Mouse (Mus musculus): ENCODE data around the gene Sertad4. TPM values are rescaled to one million over a fixed set of nuclear protein-coding genes. Genes with fewer than 3 reads are reported as not detected.
A peak's percentile ranks its signal among the peaks of the same experiment; 100 is the strongest.

Sertad4 gene
- polyA plus RNA-seq, 1 experiment: 19.1 TPM

DNA sequence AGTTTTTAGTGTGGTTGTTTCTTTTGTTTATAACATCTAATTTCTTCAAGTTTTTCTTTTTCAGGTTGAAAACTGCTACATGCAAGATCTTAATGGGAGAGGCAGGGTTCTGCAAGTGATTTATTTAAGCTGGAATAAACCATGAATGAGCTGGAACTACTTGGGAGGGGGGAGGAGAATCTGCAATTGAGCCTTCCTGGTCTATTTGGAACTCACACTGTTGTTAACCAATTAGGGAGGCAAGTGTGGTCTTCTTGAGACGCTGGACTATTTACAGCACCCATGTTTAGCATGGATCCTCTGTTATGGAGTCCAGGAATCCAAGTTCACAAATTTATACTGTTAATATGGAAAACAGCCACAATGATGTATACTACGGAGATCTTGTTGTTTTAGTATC, 2.1 kb downstream of the Sertad4 start:
- no peak for DNase-seq (ENCODE audit: extremely low spot score in 1 of 2, low spot score in 1 of 2)

DNA sequence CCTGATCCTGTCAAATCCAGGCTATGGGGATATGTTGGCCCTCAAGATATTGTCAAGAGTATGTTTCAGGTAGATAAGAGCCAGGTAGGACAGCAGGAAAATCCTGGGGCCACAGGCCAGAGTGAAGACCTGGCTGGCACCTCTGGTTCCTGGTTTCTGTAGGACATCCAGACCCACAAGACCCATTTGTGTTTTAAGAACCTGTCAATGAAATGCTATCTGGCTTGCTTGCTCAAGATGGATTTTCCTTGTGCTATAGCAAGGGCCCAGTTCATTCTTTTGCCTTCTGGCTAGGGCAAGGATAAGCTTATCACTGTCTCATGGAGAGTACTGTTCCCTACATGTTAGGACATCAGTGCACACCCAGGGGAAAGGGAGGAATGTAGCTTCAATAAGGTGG, 3.5 kb downstream of the Sertad4 start:
- DNase-seq (ENCODE audit: extremely low spot score in 1 of 2, low spot score in 1 of 2): no peak

- DNase-seq (ENCODE audit: extremely low spot score in 1 of 2, low spot score in 1 of 2): peak in 1 of 2 experiments; percentile 23
Measured at GRCm38 (mm10) chr1:192851640-192852039, 3.9 kb downstream of the Sertad4 start.

DNA sequence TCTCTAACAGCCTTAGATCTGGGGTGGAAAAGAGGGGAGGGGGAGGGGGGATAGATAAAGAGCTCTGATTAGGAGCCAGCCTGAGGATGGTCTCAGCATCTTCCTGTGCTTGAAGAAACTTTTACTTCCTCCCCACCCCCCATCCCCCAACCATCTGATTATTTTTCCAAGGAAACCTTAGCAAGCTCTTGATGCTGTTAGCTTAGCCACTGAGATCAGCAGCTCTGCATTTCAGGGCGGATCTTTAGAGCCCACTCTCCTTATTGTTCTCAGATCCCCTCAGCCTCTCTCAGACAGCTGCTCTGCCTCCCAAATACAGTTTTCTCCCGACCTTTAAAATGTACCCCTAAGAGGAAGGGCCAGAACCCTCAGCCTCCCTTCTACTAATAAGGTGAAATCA, 4.4 kb downstream of the Sertad4 start:
- no peak for DNase-seq (ENCODE audit: extremely low spot score in 1 of 2, low spot score in 1 of 2)

DNA sequence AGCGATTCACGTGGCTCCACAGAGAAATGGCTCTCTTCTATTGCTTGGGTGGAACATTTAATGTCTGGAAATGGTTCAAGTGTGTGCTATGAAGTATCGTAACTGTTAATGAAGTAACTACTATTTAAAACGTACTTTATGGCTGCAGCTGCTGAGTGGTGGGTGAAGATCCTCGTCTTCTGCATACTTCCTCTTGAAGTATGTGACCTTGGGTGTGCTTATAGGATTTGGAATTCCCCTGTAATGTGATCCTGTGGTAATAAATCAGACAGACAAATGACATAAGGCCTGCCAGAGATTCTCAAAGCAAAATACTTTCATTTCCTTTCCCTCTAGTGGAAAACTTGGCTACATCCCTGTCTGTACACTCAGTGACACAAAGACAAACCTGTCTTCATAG, 5.9 kb downstream of the Sertad4 start:
- DNase-seq (ENCODE audit: extremely low spot score in 1 of 2, low spot score in 1 of 2): no peak

DNA sequence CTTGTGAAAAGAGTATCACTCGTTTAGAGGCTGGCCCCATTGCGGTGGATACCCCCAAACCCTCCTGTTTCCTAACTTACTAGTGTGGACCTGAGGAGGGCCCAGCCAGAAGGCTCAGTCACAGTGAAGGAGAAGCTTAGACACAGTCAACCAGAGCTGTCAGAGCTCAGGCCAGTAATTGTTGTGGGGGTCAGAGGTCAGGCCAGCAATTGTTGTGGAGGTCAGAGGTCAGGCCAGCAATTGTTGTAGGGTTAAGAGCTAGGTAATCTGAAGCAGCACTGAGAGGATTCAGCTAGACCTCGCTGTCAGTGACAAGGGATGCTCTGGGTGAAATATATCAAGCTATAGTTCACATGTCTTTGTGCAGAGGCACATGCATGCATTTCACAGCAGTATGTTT, 8.3 kb downstream of the Sertad4 start:
- DNase-seq (ENCODE audit: extremely low spot score in 1 of 2, low spot score in 1 of 2): no peak

- peak in 1 of 2 experiments; percentile 36 for DNase-seq (ENCODE audit: extremely low spot score in 1 of 2, low spot score in 1 of 2)
Measured at GRCm38 (mm10) chr1:192841094-192841813, 14.3 kb downstream of the Sertad4 start.

- no peak for DNase-seq (ENCODE audit: extremely low spot score in 1 of 2, low spot score in 1 of 2)
Measured at GRCm38 (mm10) chr1:192840655-192841054, 14.9 kb downstream of the Sertad4 start.

DNA sequence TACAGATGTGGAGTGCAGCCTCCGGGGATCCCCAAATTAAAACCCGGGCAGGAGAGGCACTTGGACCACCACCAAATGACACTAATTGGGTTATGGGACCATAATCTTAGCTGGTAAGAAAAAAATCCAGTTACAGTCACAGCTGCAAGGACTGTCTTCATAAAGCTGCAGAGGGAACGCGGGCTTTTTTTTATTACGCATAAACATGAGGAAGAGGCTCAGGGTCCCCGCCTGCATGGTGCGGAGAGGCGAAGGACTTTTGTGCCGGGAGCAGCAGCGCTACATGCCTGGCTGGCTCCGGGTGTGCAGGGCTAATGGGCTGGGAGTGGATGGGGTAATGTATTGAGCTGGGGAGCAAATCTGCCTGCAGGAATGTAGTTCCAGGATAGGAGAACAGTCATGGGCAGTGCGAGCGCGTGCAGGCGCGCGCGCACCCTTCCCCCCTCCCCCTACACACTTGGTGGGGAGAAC, 20.3 kb downstream of the Sertad4 start:
- peak in 1 of 2 experiments; percentile 30 for DNase-seq (ENCODE audit: extremely low spot score in 1 of 2, low spot score in 1 of 2)

DNA sequence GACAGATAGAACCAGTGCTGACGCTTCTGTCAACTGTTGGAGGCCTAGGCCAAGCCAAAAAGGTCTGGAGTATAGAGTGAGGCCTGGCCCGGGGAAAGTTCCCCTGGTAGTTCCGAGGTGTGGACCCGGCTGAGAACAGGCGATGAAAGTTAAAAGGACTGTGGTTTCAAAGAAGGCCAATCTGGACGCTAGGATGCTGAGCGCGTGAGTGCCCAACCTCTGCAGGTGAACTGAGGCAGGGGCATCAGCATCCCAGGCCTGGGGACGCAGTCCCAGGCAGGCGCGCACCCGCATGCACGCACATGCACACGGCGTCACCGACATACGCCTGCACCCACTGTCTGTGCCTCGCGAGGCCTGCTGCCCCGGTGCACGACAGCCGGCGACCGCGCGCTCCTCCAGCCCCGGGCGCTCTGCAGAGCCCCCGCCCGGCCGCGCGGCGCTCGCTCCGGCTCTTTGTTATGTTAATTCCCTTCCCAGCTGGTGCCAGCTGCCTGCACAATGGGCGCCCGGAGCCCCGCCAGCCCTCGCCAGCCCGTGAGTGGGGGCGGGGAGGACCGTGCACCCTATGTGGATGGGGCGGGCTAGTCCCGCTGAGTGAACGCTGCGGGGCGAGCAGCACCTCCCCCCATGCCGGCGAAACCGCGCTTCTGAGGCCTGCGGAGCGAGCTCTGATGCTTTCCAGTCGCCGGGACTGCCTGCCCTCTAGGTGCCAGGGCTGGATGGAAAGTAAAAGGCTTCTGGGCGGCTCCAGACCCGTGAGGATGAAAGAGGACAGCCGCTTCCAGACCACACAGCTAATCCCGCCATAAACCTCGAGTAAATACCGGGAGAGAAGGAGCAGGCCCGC, 21.0 kb downstream of the Sertad4 start:
- DNase-seq (ENCODE audit: extremely low spot score in 1 of 2, low spot score in 1 of 2): peak in 1 of 2 experiments; percentile 71

DNA sequence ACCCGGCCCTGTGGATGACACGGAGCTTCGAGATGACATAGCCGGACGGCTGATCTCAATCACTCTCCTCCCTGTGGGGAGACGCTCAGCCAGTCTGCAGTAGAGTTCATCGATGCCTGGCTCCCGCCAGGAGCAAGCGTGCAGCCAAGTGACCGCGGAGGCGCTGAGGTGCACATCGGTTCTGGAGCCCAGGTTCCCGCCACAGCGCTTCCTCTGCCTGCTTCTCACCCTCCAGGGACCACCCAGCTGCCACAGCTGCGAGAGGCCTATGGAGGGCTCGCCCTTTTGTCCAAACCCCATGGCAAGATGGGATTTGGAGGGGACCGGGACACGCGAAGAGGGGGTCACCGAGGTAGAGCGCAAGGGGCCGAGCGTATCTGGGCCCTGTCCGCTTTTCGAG, 22.0 kb downstream of the Sertad4 start:
- DNase-seq (ENCODE audit: extremely low spot score in 1 of 2, low spot score in 1 of 2): no peak

DNA sequence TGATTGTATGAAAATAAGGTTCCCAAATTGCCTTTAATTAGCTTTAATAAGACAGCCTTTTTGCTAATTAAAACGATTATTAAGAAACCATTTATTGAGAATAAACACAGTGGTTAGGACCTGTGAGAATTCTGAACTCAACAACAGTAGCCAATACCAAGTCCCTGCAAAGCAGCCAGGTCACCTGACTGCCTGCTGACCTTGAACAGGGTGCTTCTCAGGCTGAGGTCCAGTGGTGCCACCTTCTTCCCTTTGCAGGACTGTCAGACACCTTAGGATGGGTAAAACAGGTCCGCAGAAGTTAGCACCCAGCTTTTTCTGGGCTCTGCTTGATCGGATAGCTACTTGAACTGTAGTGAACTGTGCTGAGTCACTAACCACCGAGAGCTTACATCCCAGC, 22.5 kb downstream of the Sertad4 start:
- DNase-seq (ENCODE audit: extremely low spot score in 1 of 2, low spot score in 1 of 2): no peak

DNA sequence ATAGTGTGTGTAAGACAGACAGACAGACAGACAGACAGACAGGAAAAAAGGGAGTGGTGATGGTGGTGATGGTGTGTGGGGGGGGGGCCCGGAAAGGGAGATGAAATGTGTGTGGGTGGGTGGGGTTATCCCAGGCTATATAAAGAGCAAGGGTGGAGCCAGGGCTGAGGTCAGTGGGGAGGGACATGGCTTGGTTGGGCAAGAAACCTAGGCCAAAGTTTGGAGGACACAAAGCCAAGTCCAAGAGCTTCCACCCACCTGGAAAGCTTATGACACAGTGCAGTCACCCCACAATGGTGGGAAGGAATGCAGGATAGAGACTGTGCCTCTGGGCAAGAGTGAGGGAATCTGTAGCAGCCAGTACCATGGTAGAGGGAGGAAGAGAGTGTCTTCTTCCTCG, 23.2 kb downstream of the Sertad4 start:
- DNase-seq (ENCODE audit: extremely low spot score in 1 of 2, low spot score in 1 of 2): no peak

DNA sequence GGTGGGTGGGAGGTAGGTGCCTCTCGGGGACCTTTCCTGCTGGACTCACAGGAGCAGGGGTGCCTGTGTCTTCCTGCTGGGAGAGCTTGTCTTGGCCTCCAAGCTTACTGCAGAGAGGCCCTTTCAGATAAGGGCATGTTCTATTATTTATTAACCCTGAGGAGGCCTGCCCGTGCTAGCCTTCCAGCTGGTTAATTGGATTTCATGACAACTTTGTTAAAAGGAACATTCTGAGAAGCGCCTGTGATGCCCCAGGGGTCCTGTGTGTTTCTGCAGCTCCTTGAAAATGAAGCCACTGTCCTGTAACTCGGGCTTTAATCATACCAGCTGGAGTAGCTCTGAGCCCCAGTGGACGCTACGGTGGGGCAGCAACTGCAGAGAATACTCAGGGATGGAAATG, 25.1 kb downstream of the Sertad4 start:
- DNase-seq (ENCODE audit: extremely low spot score in 1 of 2, low spot score in 1 of 2): no peak

- peak in 1 of 2 experiments; percentile 54 for DNase-seq (ENCODE audit: extremely low spot score in 1 of 2, low spot score in 1 of 2)
Measured at GRCm38 (mm10) chr1:192828928-192829327, 26.6 kb downstream of the Sertad4 start.

DNA sequence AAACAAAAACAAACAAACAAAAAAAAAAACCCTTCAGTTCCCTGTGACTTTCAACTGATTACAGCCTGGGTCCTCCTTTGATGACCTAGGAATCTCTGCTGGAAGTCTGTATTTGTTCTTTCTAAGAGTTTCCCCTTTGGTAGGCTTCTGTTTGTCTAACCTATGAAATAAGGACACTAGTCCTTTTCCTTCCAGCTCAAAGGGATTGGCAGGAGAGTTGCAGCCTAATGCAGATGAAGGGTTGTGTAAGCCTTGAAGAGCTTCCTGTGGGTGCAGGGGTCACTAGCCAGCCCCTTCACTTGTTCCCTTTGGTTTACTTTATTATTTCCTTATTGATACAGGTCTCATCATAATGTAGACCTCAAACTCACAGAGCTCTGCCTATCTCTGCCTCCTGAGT, 27.6 kb downstream of the Sertad4 start:
- DNase-seq (ENCODE audit: extremely low spot score in 1 of 2, low spot score in 1 of 2): no peak

DNA sequence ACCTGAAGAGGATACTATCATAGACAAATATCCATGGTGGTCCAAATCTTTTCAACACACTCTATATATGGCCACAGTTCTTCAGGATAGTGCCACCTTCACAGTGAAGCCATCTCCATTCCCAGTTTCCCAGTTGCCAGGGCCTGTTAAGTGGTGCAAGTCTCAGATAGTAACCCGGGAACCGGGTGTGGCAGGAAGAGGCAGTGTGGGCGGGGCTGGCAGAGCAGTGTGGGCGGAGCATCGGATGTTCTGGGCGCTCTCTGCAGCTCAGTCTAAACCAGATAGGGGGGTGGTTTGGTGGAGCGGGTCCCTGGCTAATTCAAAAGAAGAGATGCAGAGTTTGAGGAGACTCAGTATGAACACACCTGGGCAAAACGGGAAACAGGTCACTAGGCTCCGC, 29.8 kb downstream of the Sertad4 start:
- peak in 1 of 2 experiments; percentile 33 for DNase-seq (ENCODE audit: extremely low spot score in 1 of 2, low spot score in 1 of 2)

DNA sequence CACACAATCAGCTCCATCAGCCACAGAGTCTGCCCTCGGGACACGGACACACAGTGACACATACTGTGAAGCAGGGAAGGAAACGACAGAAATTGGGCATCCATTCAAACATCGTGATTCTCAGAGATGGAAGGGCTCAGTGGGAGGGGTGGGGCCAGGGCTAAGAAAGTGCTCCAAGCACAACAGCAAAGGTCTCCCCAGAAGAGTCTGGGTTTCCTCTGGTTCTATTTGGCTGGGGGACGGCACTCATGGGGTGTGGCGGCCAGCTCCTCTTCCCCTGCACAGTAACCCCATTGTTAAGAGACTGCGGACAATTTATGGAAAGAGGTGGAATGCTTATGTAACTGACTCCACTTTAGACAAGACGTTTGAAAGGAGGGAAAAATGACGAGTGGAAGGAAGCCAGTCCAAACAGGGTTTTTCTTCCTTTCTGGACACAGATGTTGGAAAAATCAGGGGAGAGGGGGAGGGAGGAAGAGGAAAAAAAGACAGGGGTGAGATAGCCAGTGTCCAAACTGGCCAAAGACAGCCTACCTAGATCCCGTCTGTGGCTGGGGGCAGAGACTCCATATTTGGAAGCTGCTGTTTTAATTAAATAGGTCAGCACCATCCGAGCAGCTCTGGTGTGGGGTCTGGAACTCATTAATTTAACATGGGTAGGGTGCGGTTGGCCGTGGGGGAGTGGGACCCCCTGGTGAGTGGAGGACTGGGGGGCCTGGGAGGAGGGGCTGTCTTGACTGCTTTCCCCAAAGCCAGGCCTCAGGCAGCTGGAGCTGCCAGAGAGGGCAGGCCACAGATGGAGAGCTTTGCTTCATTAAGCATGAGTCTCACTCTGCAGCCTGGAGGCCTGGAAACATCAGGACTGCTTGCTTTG, 32.7 kb downstream of the Sertad4 start:
- peak in 1 of 2 experiments; percentile 31 for DNase-seq (ENCODE audit: extremely low spot score in 1 of 2, low spot score in 1 of 2)

GRCm38 (mm10) chr1:192822309-192822651, 33.3 kb downstream of the Sertad4 start:
- no peak for DNase-seq (ENCODE audit: extremely low spot score in 1 of 2, low spot score in 1 of 2)

DNA sequence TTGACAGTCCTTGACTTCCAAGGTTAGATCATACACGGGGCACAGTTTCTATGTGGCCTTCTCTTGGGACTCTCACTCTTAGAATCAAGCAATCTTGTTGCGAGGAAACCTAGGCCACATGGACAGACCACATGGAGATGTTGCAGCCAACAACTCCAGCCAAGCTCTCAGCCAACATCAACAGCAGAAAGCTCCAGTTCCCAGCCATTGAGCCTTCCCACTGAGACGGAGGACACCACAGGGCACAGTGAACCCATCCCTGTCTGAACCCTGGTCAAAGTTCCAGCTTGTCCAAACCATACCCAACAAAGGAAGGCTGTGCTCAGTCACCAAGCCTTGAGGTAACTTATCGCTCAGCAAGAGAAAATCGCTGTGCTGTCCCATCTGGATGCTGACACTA, 37.2 kb downstream of the Sertad4 start:
- DNase-seq (ENCODE audit: extremely low spot score in 1 of 2, low spot score in 1 of 2): no peak

DNA sequence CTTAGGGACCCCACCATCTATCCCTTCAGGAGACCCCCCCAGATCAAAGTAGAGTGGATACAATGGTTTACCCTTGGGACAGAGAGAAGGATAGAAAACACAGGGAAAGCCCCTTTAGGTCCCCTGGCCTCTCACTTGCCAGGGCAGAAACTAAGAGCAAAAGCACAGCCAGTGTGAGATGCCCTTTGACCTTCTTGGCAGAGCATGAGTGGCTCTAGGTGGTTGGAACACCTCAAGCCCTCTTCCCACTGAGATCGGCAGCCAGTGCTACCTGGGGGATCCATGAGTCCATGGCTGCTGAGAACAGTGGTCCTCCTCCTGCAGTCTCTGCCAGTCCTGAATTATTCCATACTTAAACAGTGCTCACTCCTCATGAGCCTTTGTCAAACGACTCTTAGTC, 39.8 kb downstream of the Sertad4 start:
- DNase-seq (ENCODE audit: extremely low spot score in 1 of 2, low spot score in 1 of 2): no peak
